Mouse (Mus musculus): ENCODE results near the gene Acp7. TPM values are rescaled to one million over a fixed set of nuclear protein-coding genes. Genes with fewer than 3 reads are reported as not detected.

The Acp7 gene
- total and polyA plus RNA-seq, 3 experiments: 0.11 TPM; not detected in 2

GRCm38 (mm10) chr7:28572689-28573088, 58.4 kb downstream of the Acp7 start:
- ATAC-seq (ENCODE audit: extremely low read depth, insufficient number of reproducible peaks, low FRiP score, poor library complexity, severe bottlenecking): no peak
- TF ChIP-seq GATA1 (IDR thresholded peaks at IDR 0.05; ENCODE audit: borderline replicate concordance, low read length) (no peak), GATA2 (IDR thresholded peaks at IDR 0.05; ENCODE audit: borderline replicate concordance, low read depth, low read length) (no peak), POLR2AphosphoS5 (IDR thresholded peaks at IDR 0.05; ENCODE audit: insufficient replicate concordance, low read depth, low read length) (no peak), TAL1 (conservative IDR thresholded peaks at IDR 0.05; ENCODE audit: low read depth, low read length) (no peak), CTCF (IDR thresholded peaks at IDR 0.05; ENCODE audit: low read depth, low read length) (no peak)
- H3K9me3 ChIP-seq (replicated peaks): no peaks in the 10 kb centered on the region
- no peak for DNase-seq (ENCODE audit: low spot score)
- no peaks in the 10 kb centered on the region for H3K27me3 ChIP-seq (ENCODE audit: insufficient read depth, low read length)
- H3K36me3 ChIP-seq (replicated peaks): peaks cover 94% of the 10 kb centered on the region
- H3K4me1 ChIP-seq (ENCODE audit: insufficient read depth, low read depth, low read length): peaks cover 88% of the 10 kb centered on the region
- H3K4me3 ChIP-seq (ENCODE audit: low read depth, low read length): no peak overlapping the region

GRCm38 (mm10) chr7:28570982-28571682, 60.0 kb downstream of the Acp7 start:
- H3K4me1 ChIP-seq (ENCODE audit: insufficient read depth, low read depth, low read length): peaks cover 77% of the 10 kb centered on the region
- ATAC-seq (ENCODE audit: extremely low read depth, insufficient number of reproducible peaks, low FRiP score, poor library complexity, severe bottlenecking): no peak
- no peak overlapping the region for H3K4me3 ChIP-seq (ENCODE audit: low read depth, low read length)
- DNase-seq (ENCODE audit: low spot score): no peak
- H3K36me3 ChIP-seq (replicated peaks): peaks cover 96% of the 10 kb centered on the region
- H3K9me3 ChIP-seq (replicated peaks): no peaks in the 10 kb centered on the region
- TF ChIP-seq POLR2AphosphoS5 (IDR thresholded peaks at IDR 0.05; ENCODE audit: insufficient replicate concordance, low read depth, low read length) (no peak), TAL1 (conservative IDR thresholded peaks at IDR 0.05; ENCODE audit: low read depth, low read length) (no peak), GATA2 (IDR thresholded peaks at IDR 0.05; ENCODE audit: borderline replicate concordance, low read depth, low read length) (no peak), GATA1 (IDR thresholded peaks at IDR 0.05; ENCODE audit: borderline replicate concordance, low read length) (no peak), CTCF (IDR thresholded peaks at IDR 0.05; ENCODE audit: low read depth, low read length) (no peak)
- no peaks in the 10 kb centered on the region for H3K27me3 ChIP-seq (ENCODE audit: insufficient read depth, low read length)

DNA sequence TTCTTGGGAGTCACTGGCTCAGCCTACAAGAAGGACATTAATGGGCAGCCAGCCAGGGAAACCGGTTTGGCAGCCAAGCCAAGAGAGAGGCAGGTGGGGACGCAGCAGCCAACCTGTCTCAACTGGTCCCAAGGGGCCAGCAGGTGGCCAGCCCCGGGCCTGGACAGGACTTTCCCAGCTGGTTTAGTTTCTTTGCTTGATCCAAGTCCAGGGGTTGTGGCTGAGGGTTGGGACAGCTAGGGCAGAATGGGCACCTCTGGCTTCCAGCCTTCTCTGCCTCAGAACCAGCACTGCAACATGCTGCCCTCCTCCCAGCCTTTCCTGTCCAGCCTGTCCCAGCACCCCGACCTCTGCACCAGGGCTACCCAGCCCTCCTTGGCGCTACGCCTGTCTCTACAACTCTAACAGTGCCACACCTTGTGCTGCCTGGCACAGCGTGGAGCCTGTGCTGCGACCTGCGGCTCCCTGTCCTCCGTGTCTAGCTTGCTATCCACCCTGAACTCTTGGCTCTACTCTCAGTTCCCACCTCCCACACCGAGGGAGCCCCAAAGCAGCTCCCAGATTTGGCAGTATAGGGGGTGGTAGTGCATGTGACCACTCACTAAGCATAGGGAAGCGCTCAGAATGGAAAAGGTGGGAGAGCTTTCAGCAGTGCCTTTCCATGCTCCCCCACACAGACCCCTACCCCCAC, 60.7 kb downstream of the Acp7 start:
- Histone ChIP-seq H3K4me3 (ENCODE audit: low read depth, low read length) (no peak overlapping the region), H3K36me3 (replicated peaks) (peaks cover 97% of the 10 kb centered on the region), H3K27me3 (ENCODE audit: insufficient read depth, low read length) (no peaks in the 10 kb centered on the region), H3K9me3 (replicated peaks) (no peaks in the 10 kb centered on the region), H3K4me1 (ENCODE audit: insufficient read depth, low read depth, low read length) (peaks cover 70% of the 10 kb centered on the region)
- DNase-seq (ENCODE audit: low spot score): no peak
- TF ChIP-seq GATA2 (IDR thresholded peaks at IDR 0.05; ENCODE audit: borderline replicate concordance, low read depth, low read length) (no peak), GATA1 (IDR thresholded peaks at IDR 0.05; ENCODE audit: borderline replicate concordance, low read length) (no peak), TAL1 (conservative IDR thresholded peaks at IDR 0.05; ENCODE audit: low read depth, low read length) (no peak), POLR2AphosphoS5 (IDR thresholded peaks at IDR 0.05; ENCODE audit: insufficient replicate concordance, low read depth, low read length) (no peak), CTCF (IDR thresholded peaks at IDR 0.05; ENCODE audit: low read depth, low read length) (no peak)
- ATAC-seq (ENCODE audit: extremely low read depth, insufficient number of reproducible peaks, low FRiP score, poor library complexity, severe bottlenecking): no peak

DNA sequence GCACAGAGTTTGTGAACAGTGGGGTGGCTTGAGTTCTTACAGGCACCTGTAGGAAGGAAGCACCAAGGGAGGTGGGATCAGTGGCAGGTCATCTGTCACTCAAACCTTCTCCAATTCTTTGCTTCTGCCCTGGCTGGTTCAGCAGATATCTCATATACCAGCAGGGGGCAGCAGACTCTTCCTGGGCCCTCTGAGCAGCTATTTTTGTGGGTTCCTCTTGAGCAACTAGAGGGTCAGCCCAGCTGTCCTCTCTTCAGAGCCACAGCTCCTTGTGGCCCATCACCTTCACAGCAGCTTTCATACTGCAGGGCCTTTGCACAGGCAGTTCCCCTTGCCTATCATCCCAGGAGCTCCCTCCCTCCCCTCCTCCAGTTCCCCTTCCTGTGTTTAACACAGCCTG, 62.9 kb downstream of the Acp7 start:
- Histone ChIP-seq H3K27me3 (ENCODE audit: insufficient read depth, low read length) (no peaks in the 10 kb centered on the region), H3K4me3 (ENCODE audit: low read depth, low read length) (no peak overlapping the region), H3K36me3 (replicated peaks) (peaks cover 97% of the 10 kb centered on the region), H3K9me3 (replicated peaks) (no peaks in the 10 kb centered on the region), H3K4me1 (ENCODE audit: insufficient read depth, low read depth, low read length) (peaks cover 48% of the 10 kb centered on the region)
- TF ChIP-seq GATA2 (IDR thresholded peaks at IDR 0.05; ENCODE audit: borderline replicate concordance, low read depth, low read length) (no peak), TAL1 (conservative IDR thresholded peaks at IDR 0.05; ENCODE audit: low read depth, low read length) (no peak), CTCF (IDR thresholded peaks at IDR 0.05; ENCODE audit: low read depth, low read length) (peak; percentile 69), GATA1 (IDR thresholded peaks at IDR 0.05; ENCODE audit: borderline replicate concordance, low read length) (no peak), POLR2AphosphoS5 (IDR thresholded peaks at IDR 0.05; ENCODE audit: insufficient replicate concordance, low read depth, low read length) (no peak)
- ATAC-seq (ENCODE audit: extremely low read depth, insufficient number of reproducible peaks, low FRiP score, poor library complexity, severe bottlenecking): no peak
- peak; percentile 72 for DNase-seq (ENCODE audit: low spot score)

DNA sequence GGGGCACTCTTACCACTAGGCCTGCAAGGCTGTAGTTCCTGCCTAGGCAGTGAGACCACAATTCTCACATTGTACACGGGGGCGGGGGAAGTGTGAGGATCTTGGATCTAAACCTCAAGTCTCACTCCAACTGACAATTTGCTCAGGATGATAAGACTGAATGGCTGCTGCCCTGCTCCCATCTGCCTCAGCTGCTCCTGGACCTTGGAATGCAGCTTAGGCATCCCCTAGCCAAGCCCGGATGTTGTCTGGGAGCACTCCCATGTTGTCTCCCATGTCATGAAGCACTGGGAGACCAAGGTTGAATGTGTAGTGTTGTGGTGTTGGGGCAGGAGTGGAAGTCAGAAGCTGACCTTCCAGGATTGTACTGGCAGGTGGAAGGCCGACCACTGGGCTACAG, 63.6 kb downstream of the Acp7 start:
- no peak for TF ChIP-seq GATA2 (IDR thresholded peaks at IDR 0.05; ENCODE audit: borderline replicate concordance, low read depth, low read length)
- TF ChIP-seq POLR2AphosphoS5 (IDR thresholded peaks at IDR 0.05; ENCODE audit: insufficient replicate concordance, low read depth, low read length): no peak
- no peak for TF ChIP-seq GATA1 (IDR thresholded peaks at IDR 0.05; ENCODE audit: borderline replicate concordance, low read length)
- TF ChIP-seq TAL1 (conservative IDR thresholded peaks at IDR 0.05; ENCODE audit: low read depth, low read length): no peak
- no peak for TF ChIP-seq CTCF (IDR thresholded peaks at IDR 0.05; ENCODE audit: low read depth, low read length)
- Histone ChIP-seq H3K4me1 (ENCODE audit: insufficient read depth, low read depth, low read length) (peaks cover 46% of the 10 kb centered on the region), H3K4me3 (ENCODE audit: low read depth, low read length) (no peak overlapping the region), H3K27me3 (ENCODE audit: insufficient read depth, low read length) (no peaks in the 10 kb centered on the region), H3K9me3 (replicated peaks) (no peaks in the 10 kb centered on the region), H3K36me3 (replicated peaks) (peaks cover 97% of the 10 kb centered on the region)
- no peak for ATAC-seq (ENCODE audit: extremely low read depth, insufficient number of reproducible peaks, low FRiP score, poor library complexity, severe bottlenecking)
- no peak for DNase-seq (ENCODE audit: low spot score)

GRCm38 (mm10) chr7:28565407-28565806, 65.7 kb downstream of the Acp7 start:
- H3K27me3 ChIP-seq (ENCODE audit: insufficient read depth, low read length): no peaks in the 10 kb centered on the region
- H3K4me3 ChIP-seq (ENCODE audit: low read depth, low read length): no peak overlapping the region
- DNase-seq (ENCODE audit: low spot score) (no peak), ATAC-seq (ENCODE audit: extremely low read depth, insufficient number of reproducible peaks, low FRiP score, poor library complexity, severe bottlenecking) (no peak)
- no peak for TF ChIP-seq TAL1 (conservative IDR thresholded peaks at IDR 0.05; ENCODE audit: low read depth, low read length)
- no peak for TF ChIP-seq CTCF (IDR thresholded peaks at IDR 0.05; ENCODE audit: low read depth, low read length)
- no peak for TF ChIP-seq GATA2 (IDR thresholded peaks at IDR 0.05; ENCODE audit: borderline replicate concordance, low read depth, low read length)
- TF ChIP-seq POLR2AphosphoS5 (IDR thresholded peaks at IDR 0.05; ENCODE audit: insufficient replicate concordance, low read depth, low read length): no peak
- no peak for TF ChIP-seq GATA1 (IDR thresholded peaks at IDR 0.05; ENCODE audit: borderline replicate concordance, low read length)
- peaks cover 34% of the 10 kb centered on the region for H3K4me1 ChIP-seq (ENCODE audit: insufficient read depth, low read depth, low read length)
- H3K36me3 ChIP-seq (replicated peaks): peaks cover 99% of the 10 kb centered on the region
- H3K9me3 ChIP-seq (replicated peaks): no peaks in the 10 kb centered on the region

All from G1E (cell line).